Mouse (Mus musculus) stomach, embryonic 16.5 days (tissue): ENCODE data around the gene Shisa7. TPM values are rescaled to one million over a fixed set of nuclear protein-coding genes. Genes with fewer than 3 reads are reported as not detected.

ENCODE experiments used
- ATAC-seq: fragments of 200-750 bp; cut with Nextera tagmentation; 2 replicates; pipeline ENCODE4 v1.8.0; 2017; ENCODE audit warnings: moderate number of reproducible peaks, moderate TSS enrichment; ENCODE audit not compliant: insufficient read depth, low FRiP score
- H3K27ac ChIP-seq: fragments of 300-500 bp; sonication (generic); 2 replicates; pipeline ENCODE4 v1.5.1; 2014; ENCODE audit warnings: low read length
- H3K27me3 ChIP-seq: fragments of 300-500 bp; sonication (generic); 2 replicates; pipeline ENCODE4 v1.6.1; 2014; ENCODE audit warnings: low read length, control low read depth, mixed read lengths; ENCODE audit not compliant: control insufficient read depth, insufficient read depth
- H3K36me3 ChIP-seq: fragments of 300-500 bp; sonication (generic); 2 replicates; pipeline ENCODE4 v1.6.1; 2014; ENCODE audit warnings: low read length; ENCODE audit not compliant: control insufficient read depth, insufficient read depth
- H3K4me1 ChIP-seq: fragments of 300-500 bp; sonication (generic); 2 replicates; pipeline ENCODE4 v1.6.1; 2014; ENCODE audit warnings: low read length, control low read depth, mixed read lengths; ENCODE audit not compliant: control insufficient read depth, insufficient read depth
- H3K4me2 ChIP-seq: fragments of 300-500 bp; sonication (generic); 2 replicates; pipeline ENCODE4 v1.6.1; 2014; ENCODE audit warnings: low read depth, low read length, mixed read lengths
- H3K4me3 ChIP-seq: fragments of 300-500 bp; sonication (generic); replicated peaks from 2 replicates; pipeline ENCODE4 v1.5.1; 2014; ENCODE audit warnings: mild to moderate bottlenecking, low read length
- H3K9ac ChIP-seq: fragments of 300-500 bp; sonication (generic); 2 replicates; pipeline ENCODE4 v1.6.1; 2014; ENCODE audit warnings: low read length
- H3K9me3 ChIP-seq: fragments of 300-500 bp; sonication (generic); replicated peaks from 2 replicates; pipeline ENCODE4 v1.6.1; 2016; ENCODE audit warnings: low read length, control low read depth; ENCODE audit not compliant: control insufficient read depth
- WGBS: fragments of 180-500 bp; shearing (Covaris S2); extraction: QIAGEN DNeasy Blood & Tissue Kit; methylation state at CpG from one replicate; pipeline ENCODE4 v1.1.7; 2014; 5-methylcytosine and 5-hydroxymethylcytosine counted together
- polyA plus RNA-seq: library from polyadenylated mRNA; unstranded; fragments of >200 nt; fragmentation: Nextera tagmentation; extraction: Ambion mirVana; gene quantifications from 2 replicates; pipeline ENCODE4 v1.2.1, GENCODE M21; 2015

Shisa7 gene
- polyA plus RNA-seq, 1 experiment from 2014 or later = 0.49 TPM

DNA sequence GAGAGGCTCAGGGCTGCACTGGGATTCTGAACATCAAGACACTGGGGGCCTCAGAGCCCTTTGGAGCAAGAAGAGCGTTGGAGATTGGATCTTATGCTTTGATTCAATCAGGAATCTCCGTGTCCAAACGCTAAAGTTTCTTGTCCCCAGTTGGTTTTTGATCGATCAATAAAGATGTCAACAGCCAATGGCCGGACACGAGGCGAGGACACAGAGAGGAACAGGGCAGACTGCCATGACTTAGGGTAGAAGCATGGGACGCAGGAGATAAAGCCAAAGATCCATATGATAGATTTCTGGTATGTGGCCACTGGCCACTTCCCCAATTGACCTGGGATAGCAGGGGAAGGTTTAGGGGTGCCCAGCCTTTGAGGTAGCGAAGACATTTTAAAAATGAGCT is 12.0 kb upstream of the Shisa7 start:
- 87% methylated on average over 9 of the region's 9 CpGs for WGBS
- no peak for ATAC-seq
- Histone ChIP-seq H3K27ac (no peak overlapping the region), H3K4me3 (no peak overlapping the region), H3K9me3 (no peaks in the 10 kb centered on the region), H3K36me3 (no peaks in the 10 kb centered on the region), H3K9ac (no peak overlapping the region), H3K4me1 (no peaks in the 10 kb centered on the region), H3K4me2 (no peak overlapping the region), H3K27me3 (no peaks in the 10 kb centered on the region)

DNA sequence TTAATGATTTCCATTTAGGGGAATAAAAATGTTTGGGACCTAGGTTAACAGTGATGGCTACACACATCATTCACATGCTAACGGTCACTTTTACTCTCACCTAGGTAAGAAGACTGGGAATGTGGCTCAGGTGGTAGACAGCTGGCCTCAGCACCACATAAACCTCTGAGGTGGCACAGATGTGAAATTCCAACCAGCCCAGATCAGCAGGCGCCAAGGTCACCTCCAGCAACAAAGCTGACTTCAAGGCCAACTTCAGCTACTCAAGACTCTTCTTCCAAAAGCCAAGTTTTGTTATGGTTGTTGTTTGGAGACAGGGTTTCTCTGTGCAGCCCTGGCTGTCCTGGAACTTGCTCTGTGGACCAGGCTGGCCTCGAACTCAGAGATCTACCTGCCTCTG is 9.1 kb upstream of the Shisa7 start:
- Histone ChIP-seq H3K27me3 (no peaks in the 10 kb centered on the region), H3K4me2 (no peak overlapping the region), H3K4me3 (no peak overlapping the region), H3K36me3 (no peaks in the 10 kb centered on the region), H3K9ac (no peak overlapping the region), H3K9me3 (no peaks in the 10 kb centered on the region), H3K4me1 (no peaks in the 10 kb centered on the region), H3K27ac (no peak overlapping the region)
- 78% methylated on average over 3 of the region's 3 CpGs for WGBS
- no peak for ATAC-seq

DNA sequence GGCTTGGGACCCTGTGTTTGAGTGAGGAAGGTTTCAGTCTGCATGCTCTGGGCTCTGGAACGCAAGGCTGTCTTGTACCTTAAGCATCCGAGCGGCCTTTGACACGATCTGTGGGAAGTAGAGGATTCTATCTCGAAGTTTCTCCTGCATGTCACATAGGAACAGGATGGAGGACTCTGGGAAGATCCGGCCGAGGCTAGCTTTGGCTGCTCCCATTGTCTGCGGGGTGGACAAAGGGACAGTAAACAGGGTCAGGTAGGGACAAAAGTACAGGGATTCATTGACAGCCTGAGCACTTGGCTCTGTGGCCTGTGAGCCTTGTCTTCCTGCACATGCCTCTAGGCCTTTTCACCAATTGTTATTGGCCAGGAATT is 6.8 kb upstream of the Shisa7 start:
- 73% methylated on average over 8 of the region's 8 CpGs for WGBS
- H3K4me1 ChIP-seq = no peaks in the 10 kb centered on the region
- H3K27ac ChIP-seq = no peak overlapping the region
- no peaks in the 10 kb centered on the region for H3K27me3 ChIP-seq
- H3K9ac ChIP-seq = no peak overlapping the region
- H3K9me3 ChIP-seq = no peaks in the 10 kb centered on the region
- no peak for ATAC-seq
- H3K4me2 ChIP-seq = no peak overlapping the region
- no peak overlapping the region for H3K4me3 ChIP-seq
- no peaks in the 10 kb centered on the region for H3K36me3 ChIP-seq

DNA sequence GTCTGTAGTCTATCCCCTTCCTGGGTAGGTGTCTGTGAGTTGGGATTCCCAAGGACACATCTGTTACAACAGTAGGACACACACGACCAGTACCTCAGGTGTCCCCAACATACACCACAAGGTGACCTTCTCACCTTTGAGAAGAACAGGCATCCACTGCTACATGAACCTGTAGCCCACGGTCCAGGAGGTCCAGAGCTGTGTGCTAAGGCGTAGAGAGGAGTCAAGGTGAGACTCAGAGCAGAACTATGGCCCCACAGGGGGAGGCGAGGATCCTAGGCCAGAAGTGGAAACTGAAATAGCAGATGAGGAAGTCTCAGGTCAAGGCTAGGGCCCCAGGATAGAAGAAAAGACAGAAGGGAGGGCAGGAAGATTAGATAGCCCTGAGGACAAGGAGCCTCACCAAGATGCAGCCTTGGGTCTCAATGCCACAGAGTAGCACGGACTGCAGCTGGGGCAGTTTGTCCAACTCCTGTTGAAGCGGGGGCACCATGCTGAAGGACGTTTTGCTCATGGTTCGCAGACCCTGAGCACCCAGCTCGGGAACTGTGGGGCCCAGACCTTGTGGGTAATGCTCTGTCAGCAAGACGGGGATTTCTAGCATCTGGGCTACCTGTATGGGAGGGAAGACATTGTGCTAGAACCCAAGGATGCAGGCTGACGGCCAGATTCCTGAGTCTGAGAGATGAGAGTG is 6.3 kb upstream of the Shisa7 start:
- Histone ChIP-seq H3K27ac (no peak overlapping the region), H3K4me3 (no peak overlapping the region), H3K4me2 (no peak overlapping the region), H3K4me1 (no peaks in the 10 kb centered on the region), H3K9ac (no peak overlapping the region), H3K36me3 (no peaks in the 10 kb centered on the region), H3K9me3 (no peaks in the 10 kb centered on the region), H3K27me3 (no peaks in the 10 kb centered on the region)
- ATAC-seq = no peak
- 74% methylated on average over 11 of the region's 11 CpGs for WGBS

DNA sequence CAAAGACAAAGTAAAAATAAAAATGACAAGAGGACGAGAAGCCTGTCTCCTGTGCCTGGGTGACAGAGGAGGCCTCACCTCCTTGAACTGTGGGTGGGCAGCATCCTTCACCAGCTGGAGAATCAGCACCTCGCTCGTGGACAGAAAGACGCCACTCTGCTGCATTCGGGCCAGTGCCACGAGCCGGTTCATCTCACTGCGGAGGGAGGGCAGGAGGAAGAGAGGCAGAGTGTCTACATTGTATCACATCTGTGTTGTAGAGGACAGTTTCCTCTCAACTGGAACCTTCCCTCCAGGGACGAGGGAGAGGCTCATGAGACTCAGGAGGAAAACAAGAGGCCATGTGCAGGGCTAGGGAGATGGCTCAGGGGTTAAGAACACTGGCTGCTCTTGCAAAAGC is 4.9 kb upstream of the Shisa7 start:
- Histone ChIP-seq H3K4me2 (no peak overlapping the region), H3K36me3 (no peaks in the 10 kb centered on the region), H3K4me1 (peaks cover 4% of the 10 kb centered on the region), H3K27me3 (peaks cover 7% of the 10 kb centered on the region; the same call in 1 of the 2 replicates), H3K9ac (no peak overlapping the region), H3K9me3 (no peaks in the 10 kb centered on the region), H3K27ac (no peak overlapping the region), H3K4me3 (no peak overlapping the region)
- ATAC-seq = no peak
- 52% methylated on average over 9 of the region's 9 CpGs for WGBS

DNA sequence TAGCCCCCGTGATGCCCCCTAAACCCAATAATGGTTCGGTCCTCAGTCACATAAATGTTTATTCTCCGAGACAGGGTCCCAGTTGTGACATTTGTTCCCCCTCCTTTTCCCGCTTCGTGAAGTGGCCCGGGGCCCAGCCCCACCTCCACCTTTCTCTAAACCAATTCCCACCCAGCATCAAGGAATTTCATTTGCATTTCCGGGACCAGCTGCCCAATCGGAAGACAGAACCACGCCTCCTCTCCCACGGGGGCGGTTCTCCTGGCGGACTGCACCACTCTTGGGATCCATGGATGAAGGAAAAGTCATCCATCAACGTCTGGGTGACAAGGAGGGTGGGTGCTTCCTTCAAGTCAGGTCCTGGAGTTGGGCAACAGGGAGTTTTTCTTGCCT is 417 bp upstream of the Shisa7 start:
- Histone ChIP-seq H3K4me2 (peak overlapping the region; percentile 76), H3K27ac (no peak overlapping the region), H3K9me3 (no peaks in the 10 kb centered on the region), H3K4me1 (peaks cover 15% of the 10 kb centered on the region), H3K27me3 (peaks cover 32% of the 10 kb centered on the region), H3K4me3 (peak overlapping the region; percentile 43), H3K9ac (peak overlapping the region; percentile 50; the same call in 1 of the 2 replicates), H3K36me3 (no peaks in the 10 kb centered on the region)
- ATAC-seq = peak; percentile 78
- WGBS = under 1% methylated on average over 13 of the region's 13 CpGs

DNA sequence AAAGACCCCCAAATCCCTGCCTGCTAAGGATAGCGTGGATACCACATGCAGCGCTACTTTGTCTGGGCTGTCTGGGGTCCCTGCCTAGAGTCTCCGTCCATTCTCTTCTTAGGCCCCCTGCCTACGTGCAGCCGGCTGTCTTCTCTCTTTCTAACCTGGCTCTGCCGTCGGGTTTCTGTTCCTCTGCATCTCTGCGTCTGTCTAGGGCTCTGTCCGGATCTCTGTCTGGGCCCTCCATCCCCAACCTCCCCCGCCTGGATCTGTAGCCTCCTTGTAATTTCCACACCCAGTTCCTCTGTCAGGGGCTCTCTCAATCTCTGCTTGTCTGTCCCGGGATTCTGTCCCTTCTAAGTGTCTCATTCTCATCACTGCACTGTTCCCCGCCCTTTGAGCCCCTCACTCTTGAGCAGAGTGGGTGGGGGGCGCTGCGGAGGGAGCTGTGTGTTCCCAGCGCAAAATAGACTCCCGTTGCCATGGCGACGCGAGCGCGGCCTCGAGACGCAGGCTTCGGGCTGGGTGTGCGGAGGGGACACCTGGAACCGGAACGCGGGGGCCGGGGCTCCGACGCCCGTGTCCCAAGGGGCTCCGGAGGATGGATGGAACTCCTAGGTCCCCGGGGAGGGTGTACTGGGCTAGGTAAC is 772 bp downstream of the Shisa7 start:
- H3K9me3 ChIP-seq = no peaks in the 10 kb centered on the region
- H3K36me3 ChIP-seq = no peaks in the 10 kb centered on the region
- no peak overlapping the region for H3K27ac ChIP-seq
- H3K27me3 ChIP-seq = peaks cover 32% of the 10 kb centered on the region
- peak overlapping the region; percentile 43 for H3K4me3 ChIP-seq
- H3K4me1 ChIP-seq = peaks cover 15% of the 10 kb centered on the region
- peak overlapping the region; percentile 50 for H3K9ac ChIP-seq
- 1% methylated on average over 34 of the region's 34 CpGs for WGBS
- ATAC-seq = peak; percentile 9; the same call in 1 of the 2 replicates
- peak overlapping the region; percentile 76 for H3K4me2 ChIP-seq

DNA sequence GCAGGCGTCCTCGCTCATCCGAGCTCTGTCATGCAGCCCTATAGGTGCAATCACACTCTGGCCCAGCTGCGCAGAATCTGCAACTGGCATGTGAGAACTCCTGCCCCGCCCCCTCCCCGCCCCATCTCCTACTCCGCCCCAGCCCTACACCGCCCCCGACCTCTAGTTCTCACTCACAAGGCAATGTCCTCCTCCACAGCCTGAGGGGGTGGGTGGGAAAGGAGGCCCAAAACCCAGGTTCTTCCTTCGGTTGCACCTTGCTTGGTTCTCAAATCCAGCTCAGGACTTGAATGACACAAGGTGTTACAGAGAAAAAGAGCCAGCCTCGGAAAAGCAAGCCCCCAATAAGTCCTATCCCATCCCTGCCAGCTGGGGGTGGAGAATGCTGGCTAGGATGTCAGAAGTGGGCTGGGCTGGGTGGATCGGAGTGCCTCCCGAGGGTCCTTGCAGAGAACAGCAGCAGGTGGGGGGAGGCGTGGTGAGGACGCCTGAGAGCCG is 1.8 kb downstream of the Shisa7 start:
- peaks cover 15% of the 10 kb centered on the region for H3K4me1 ChIP-seq
- H3K4me3 ChIP-seq = peak overlapping the region; percentile 23; the same call in 1 of the 2 replicates
- H3K4me2 ChIP-seq = peak overlapping the region; percentile 29
- no peak overlapping the region for H3K27ac ChIP-seq
- WGBS = under 1% methylated on average over 16 of the region's 16 CpGs
- H3K27me3 ChIP-seq = peaks cover 35% of the 10 kb centered on the region
- ATAC-seq = 0 out of 2 replicates have a peak, but pooled peaks have one; percentile 51
- no peak overlapping the region for H3K9ac ChIP-seq
- H3K9me3 ChIP-seq = no peaks in the 10 kb centered on the region
- H3K36me3 ChIP-seq = no peaks in the 10 kb centered on the region

DNA sequence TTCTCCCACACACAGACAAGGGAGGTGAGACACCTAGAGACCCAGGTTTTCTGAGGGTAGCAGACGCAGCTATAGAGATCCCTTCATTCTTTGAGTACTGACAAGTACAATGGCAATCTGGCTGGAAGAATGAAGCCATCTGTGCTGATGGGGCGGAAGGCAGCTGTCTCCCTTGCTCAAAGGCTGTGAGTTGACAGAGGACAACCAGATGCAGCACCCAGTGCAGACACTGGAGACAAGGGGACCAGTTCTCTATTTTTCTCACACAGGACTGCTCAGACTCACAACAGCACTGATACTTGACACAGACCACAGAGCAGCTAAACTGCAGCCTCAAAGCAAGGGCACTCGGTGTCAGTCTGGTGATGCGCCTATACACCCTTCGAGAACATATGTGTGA is 2.4 kb downstream of the Shisa7 start:
- Histone ChIP-seq H3K4me3 (no peak overlapping the region), H3K36me3 (no peaks in the 10 kb centered on the region), H3K4me2 (no peak overlapping the region), H3K27me3 (peaks cover 41% of the 10 kb centered on the region), H3K4me1 (peaks cover 15% of the 10 kb centered on the region), H3K27ac (no peak overlapping the region), H3K9me3 (no peaks in the 10 kb centered on the region), H3K9ac (no peak overlapping the region)
- no peak for ATAC-seq
- 45% methylated on average over 5 of the region's 5 CpGs for WGBS
